Mouse (Mus musculus) cerebellum, adult 18-20 months (tissue): Measurements from ENCODE around the gene Cdh3.
"Not testable (repeated sequence)": the region's sequence is repeated elsewhere in the genome, so short reads cannot be mapped to it uniquely, and the experiment has no call there.

Source experiments
- DNase-seq, 2 experiments: peaks; one replicate each; pipeline ENCODE4 v3.0.0; 2021

Cdh3 gene

DNA sequence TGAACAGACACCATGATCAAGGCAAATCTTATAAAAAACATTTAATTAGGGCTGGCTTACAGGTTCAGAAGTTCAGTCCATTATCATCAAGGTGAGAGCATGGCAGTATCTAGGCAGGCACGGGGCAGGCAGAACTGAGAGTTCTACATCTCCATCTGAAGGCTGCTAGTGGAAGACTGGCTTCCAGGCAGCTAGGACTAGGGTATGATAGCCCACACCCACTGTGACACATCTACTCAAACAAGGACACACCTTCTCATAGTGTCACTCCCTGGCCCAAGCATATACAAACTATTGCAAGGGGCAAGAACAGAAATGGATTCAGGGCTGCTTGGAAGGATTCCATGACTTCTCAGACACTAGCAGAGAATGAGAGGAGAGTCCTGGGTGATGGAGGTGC, 61.5 kb downstream of the Cdh3 start:
- not testable (repeated sequence) for DNase-seq

DNA sequence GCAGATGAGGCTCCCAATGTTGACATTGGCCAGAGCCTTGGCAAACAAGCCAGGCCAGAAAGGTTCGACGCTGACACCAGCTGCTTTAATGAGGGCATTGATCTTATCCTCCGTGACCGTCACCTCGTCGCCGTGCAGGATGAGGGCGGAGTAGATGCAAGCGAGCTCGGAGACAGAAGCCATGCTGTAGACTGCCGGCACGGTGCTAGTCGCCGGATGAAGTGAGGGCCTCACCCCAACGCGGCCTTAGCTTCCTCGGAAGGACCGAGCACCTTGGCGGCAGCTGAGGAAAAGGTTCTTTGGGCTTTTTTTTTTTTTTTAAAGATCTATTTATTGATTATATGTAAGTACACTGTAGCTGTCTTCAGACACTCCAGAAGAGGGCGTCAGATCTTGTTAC, 62.5 kb downstream of the Cdh3 start, which contains the start of gene Gm10073:
Gene Gm10073 (minus strand): TSS at position 294 of the 400 bp plus-strand sequence.
- not testable (repeated sequence) for DNase-seq

DNA sequence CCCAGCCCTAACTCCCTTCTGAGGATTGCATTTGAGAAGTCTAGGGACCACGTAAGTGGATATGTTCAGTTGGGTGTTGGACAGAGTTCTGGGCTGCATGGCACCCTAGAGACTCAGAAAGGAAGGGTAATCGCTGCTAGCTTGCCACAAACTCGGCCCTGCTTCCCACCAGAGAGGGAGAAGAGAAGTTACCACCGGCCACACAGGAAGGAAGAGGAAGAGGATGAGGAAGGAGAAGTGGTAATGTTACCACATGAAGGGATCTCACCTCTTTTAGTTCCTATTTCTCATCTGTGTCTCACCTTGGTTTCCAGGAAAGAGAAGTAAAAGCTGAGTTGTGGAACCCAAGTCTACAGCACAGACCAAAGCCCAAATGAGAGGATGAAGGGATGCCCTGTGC, 63.6 kb downstream of the Cdh3 start:
- no peak for DNase-seq

- no peak for DNase-seq
Measured at GRCm38 (mm10) chr8:106576849-106577555, 66.3 kb downstream of the Cdh3 start.

GRCm38 (mm10) chr8:106579510-106579909, 68.8 kb downstream of the Cdh3 start:
- no peak for DNase-seq

GRCm38 (mm10) chr8:106581344-106582088, 70.8 kb downstream of the Cdh3 start:
- DNase-seq: no peak

DNA sequence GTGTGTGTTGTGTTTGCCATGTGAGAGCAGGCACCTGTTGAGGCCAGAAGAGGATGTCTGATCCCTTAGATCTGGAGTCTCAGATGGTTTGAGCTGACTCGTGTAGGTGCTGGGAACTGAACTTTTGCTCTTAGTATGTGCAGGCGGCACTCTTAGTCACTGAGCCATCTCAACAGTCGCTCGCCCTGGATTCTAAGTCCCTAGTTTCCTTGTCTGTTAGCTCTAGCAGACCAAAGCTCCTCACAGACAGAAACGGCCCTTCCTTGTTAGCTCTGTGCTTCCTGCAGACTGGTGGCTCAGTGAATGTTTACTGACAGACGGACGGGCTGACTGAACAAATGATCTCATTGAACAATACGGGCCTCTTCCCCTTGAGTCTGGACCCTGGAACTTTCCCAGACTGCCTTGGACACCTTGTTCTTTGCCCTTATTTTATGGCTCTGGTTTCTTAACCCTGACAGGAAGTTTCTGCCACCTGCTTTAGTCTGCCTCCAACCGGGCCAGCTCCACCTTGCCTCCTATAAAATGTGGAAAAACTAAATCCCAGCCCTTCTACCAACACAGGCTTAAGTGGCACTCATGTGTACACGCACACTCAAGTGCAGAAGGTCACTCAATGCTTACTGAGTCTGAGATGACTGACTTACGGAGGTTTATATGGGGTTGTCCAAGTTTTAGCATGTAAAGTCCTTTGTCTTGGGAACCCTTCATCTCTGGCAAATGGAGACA, 74.4 kb downstream of the Cdh3 start:
- no peak for DNase-seq

DNA sequence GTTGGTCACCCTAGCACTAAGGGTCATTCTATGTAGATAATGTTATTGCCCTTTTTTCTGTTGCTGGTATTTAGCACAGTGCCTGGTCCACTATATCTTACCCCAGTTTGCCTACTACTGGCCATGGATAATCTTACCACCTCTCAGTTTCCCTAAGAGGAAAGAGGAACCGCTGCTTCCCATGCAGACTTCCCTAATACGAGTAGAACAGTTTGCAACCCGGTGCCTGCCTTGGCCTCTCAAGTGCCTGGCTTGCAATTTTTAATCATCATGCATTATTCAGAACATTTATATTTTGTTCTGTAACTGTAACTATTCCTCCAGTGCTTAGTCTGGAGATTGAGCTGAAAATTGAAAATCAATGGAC, 75.0 kb downstream of the Cdh3 start:
- no peak for DNase-seq

- DNase-seq: no peak
Measured at GRCm38 (mm10) chr8:106586896-106587295, 76.2 kb downstream of the Cdh3 start.

GRCm38 (mm10) chr8:106588443-106589431, 78.0 kb downstream of the Cdh3 start:
- DNase-seq: no peak

GRCm38 (mm10) chr8:106592458-106592857, 81.8 kb downstream of the Cdh3 start:
- no peak for DNase-seq

DNA sequence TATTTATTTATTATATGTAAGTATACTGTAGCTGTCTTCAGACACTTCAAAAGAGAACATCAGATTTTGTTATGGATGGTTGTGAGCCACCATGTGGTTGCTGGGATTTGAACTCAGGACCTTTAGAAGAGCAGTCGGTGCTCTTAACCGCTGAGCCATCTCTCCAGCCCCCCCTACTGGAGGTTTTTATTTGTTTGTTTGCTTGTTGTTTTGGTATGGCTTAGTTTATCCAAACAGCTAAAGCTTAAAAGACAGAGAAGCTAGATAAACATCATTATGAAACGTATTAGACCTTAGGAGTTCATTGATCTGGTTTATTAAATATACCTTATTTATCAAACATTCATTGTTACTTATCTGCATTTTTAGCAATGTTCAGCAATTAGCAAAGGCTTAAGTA, 84.9 kb downstream of the Cdh3 start:
- DNase-seq: not testable (repeated sequence)

GRCm38 (mm10) chr8:106597067-106597466, 86.4 kb downstream of the Cdh3 start:
- no peak for DNase-seq

- no peak for DNase-seq
Measured at GRCm38 (mm10) chr8:106599265-106599979, 88.7 kb downstream of the Cdh3 start.

- DNase-seq: peak; percentile 16 to 34
Measured at GRCm38 (mm10) chr8:106603131-106603819, 92.6 kb downstream of the Cdh3 start, which contains the start of gene Cdh1. Gene Cdh1 (plus strand): TSS chr8:106603351.

- peak in 1 of 2 experiments; percentile 10 for DNase-seq
Measured at GRCm38 (mm10) chr8:106603933-106604332, 93.2 kb downstream of the Cdh3 start.

DNA sequence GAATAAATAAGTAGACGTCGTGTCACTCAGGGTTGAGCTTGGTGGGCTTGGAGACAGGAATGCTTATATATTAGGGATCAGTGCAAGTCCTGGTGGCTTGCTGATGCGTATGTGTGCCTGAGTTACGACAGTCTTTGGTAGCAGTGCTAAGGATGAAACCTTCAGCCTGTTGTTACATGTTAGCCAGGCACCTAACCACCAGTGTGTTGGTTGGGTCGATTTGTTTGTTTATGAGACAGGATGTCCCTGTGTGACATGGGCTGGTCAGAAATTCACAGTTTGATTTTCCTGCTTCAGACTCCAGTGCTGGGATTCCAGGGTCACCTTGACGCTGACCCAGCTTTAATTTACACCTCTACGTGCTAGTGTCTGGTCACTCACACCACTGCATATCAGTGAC, 95.0 kb downstream of the Cdh3 start:
- no peak for DNase-seq

DNA sequence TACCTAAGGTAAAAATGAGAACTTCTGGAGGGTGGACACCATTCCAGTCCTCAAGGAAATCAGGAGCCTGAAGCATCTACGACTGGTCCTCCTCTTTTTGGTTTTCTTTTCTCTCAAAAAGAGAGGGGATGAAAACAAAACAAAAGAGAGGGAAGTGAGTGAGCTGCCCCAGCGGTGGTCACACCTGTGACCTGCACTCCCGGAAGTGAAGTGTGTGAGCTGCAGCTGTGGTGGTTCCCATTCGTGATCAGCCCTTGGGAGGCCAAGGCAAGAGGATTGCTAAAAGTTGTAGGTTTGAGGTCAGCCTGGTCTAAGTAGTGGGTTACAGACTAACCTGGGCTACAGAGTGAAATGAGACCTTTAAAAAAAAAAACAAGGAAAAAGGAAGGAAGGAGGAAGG, 95.4 kb downstream of the Cdh3 start:
- DNase-seq: no peak

- no peak for DNase-seq
Measured at GRCm38 (mm10) chr8:106606601-106607145, 96.0 kb downstream of the Cdh3 start.
